Mouse (Mus musculus) adrenal gland, adult 2 months (tissue): ENCODE measurements around the gene Klc4. TPM values are rescaled to one million over a fixed set of nuclear protein-coding genes. Genes with fewer than 3 reads are reported as not detected.

Source experiments
- DNase-seq: peaks from one replicate; pipeline ENCODE4 v3.0.0; 2021
- polyA plus RNA-seq: library from polyadenylated mRNA; depleted of rRNA; stranded (reverse); fragments of >200 nt; gene quantifications from 2 replicates; pipeline ENCODE4 v1.2.3, GENCODE M21; 2012
- total RNA-seq, 2 experiments: library from RNA; stranded (reverse); gene quantifications; 2 replicates each; pipeline ENCODE4 v1.2.3; 2021

Klc4 gene
- total and polyA plus RNA-seq, 3 experiments = 25.7 to 43.1 (median 40.9) TPM

GRCm38 (mm10) chr17:46621324-46621723 is 24.5 kb downstream of the Klc4 start:
- DNase-seq = peak; percentile 70

GRCm38 (mm10) chr17:46619683-46620357 is 26.0 kb downstream of the Klc4 start:
- no peak for DNase-seq

- no peak for DNase-seq
Observed at GRCm38 (mm10) chr17:46618769-46619682, 26.8 kb downstream of the Klc4 start.

- DNase-seq = no peak
Observed at GRCm38 (mm10) chr17:46618394-46618768, 27.4 kb downstream of the Klc4 start.

- DNase-seq = no peak
Observed at GRCm38 (mm10) chr17:46617799-46618198, 28.0 kb downstream of the Klc4 start.

GRCm38 (mm10) chr17:46613229-46613628 is 32.6 kb downstream of the Klc4 start:
- DNase-seq = no peak

- peak; percentile 19 for DNase-seq
Observed at GRCm38 (mm10) chr17:46612820-46613219, 33.0 kb downstream of the Klc4 start.

- DNase-seq = no peak
Observed at GRCm38 (mm10) chr17:46612189-46612588, 33.6 kb downstream of the Klc4 start.

- DNase-seq = no peak
Observed at GRCm38 (mm10) chr17:46611316-46611715, 34.5 kb downstream of the Klc4 start.

- peak; percentile 26 for DNase-seq
Observed at GRCm38 (mm10) chr17:46609721-46610514, 35.9 kb downstream of the Klc4 start.

GRCm38 (mm10) chr17:46605987-46606386 is 39.8 kb downstream of the Klc4 start:
- DNase-seq = no peak

- DNase-seq = no peak
Observed at GRCm38 (mm10) chr17:46605126-46605525, 40.7 kb downstream of the Klc4 start.

GRCm38 (mm10) chr17:46603229-46603628 is 42.6 kb downstream of the Klc4 start:
- no peak for DNase-seq

GRCm38 (mm10) chr17:46602212-46602611 is 43.6 kb downstream of the Klc4 start:
- DNase-seq = no peak

- no peak for DNase-seq
Observed at GRCm38 (mm10) chr17:46600569-46600968, 45.3 kb downstream of the Klc4 start.

GRCm38 (mm10) chr17:46598963-46599362 is 46.9 kb downstream of the Klc4 start:
- DNase-seq = no peak

- DNase-seq = no peak
Observed at GRCm38 (mm10) chr17:46597956-46598355, 47.9 kb downstream of the Klc4 start.

- DNase-seq = no peak
Observed at GRCm38 (mm10) chr17:46595336-46595735, 50.5 kb downstream of the Klc4 start.

GRCm38 (mm10) chr17:46594606-46595005 is 51.2 kb downstream of the Klc4 start:
- no peak for DNase-seq

GRCm38 (mm10) chr17:46593124-46593523 is 52.7 kb downstream of the Klc4 start:
- DNase-seq = no peak

- no peak for DNase-seq
Observed at GRCm38 (mm10) chr17:46591406-46591805, 54.4 kb downstream of the Klc4 start.

- no peak for DNase-seq
Observed at GRCm38 (mm10) chr17:46590439-46590838, 55.4 kb downstream of the Klc4 start.
